Mouse (Mus musculus) heart, embryonic 13.5 days (tissue): Measurements from ENCODE around the gene Gm4881. TPM values are rescaled to one million over a fixed set of nuclear protein-coding genes. Genes with fewer than 3 reads are reported as not detected.

ENCODE experiments used
- ATAC-seq: fragments of 200-750 bp; cut with Nextera tagmentation; 2 replicates; pipeline ENCODE4 v1.8.0; 2017; ENCODE audit warnings: moderate TSS enrichment; ENCODE audit not compliant: insufficient number of reproducible peaks, low FRiP score, low TSS enrichment; ENCODE audit errors: extremely low read depth
- H3K27ac ChIP-seq: fragments of 300-500 bp; sonication (generic); replicated peaks from 2 replicates; pipeline ENCODE4 v1.5.1; 2015; ENCODE audit warnings: moderate library complexity, mild to moderate bottlenecking, inconsistent platforms
- H3K27me3 ChIP-seq: fragments of 300-500 bp; sonication (generic); replicated peaks from 2 replicates; pipeline ENCODE4 v1.6.1; 2015; ENCODE audit warnings: mild to moderate bottlenecking, inconsistent platforms
- H3K36me3 ChIP-seq: fragments of 300-500 bp; sonication (generic); 2 replicates; pipeline ENCODE4 v1.6.1; 2015; ENCODE audit warnings: mild to moderate bottlenecking, inconsistent platforms
- H3K4me1 ChIP-seq: fragments of 300-500 bp; sonication (generic); 2 replicates; pipeline ENCODE4 v1.6.1; 2015; ENCODE audit warnings: inconsistent platforms
- H3K4me2 ChIP-seq: fragments of 300-500 bp; sonication (generic); 2 replicates; pipeline ENCODE4 v1.6.1; 2015; ENCODE audit warnings: inconsistent platforms, mild to moderate bottlenecking, moderate library complexity
- H3K4me3 ChIP-seq: fragments of 300-500 bp; sonication (generic); 2 replicates; pipeline ENCODE4 v1.5.1; 2015; ENCODE audit warnings: moderate library complexity, mild to moderate bottlenecking, inconsistent platforms
- H3K9ac ChIP-seq: fragments of 300-500 bp; sonication (generic); 2 replicates; pipeline ENCODE4 v1.6.1; 2015; ENCODE audit warnings: inconsistent platforms, mild to moderate bottlenecking, moderate library complexity
- H3K9me3 ChIP-seq: fragments of 300-500 bp; sonication (generic); 2 replicates; pipeline ENCODE4 v1.6.1; 2016; ENCODE audit warnings: inconsistent platforms
- WGBS: fragments of 180-500 bp; shearing (Covaris S2); methylation state at CpG from one replicate; pipeline ENCODE4 v1.1.7; 2015; ENCODE audit warnings: mixed read lengths; 5-methylcytosine and 5-hydroxymethylcytosine counted together
- polyA plus RNA-seq: library from polyadenylated mRNA; unstranded; fragments of >200 nt; fragmentation: Nextera tagmentation; extraction: Ambion mirVana; gene quantifications from 2 replicates; pipeline ENCODE4 v1.2.1, GENCODE M21; 2015

The Gm4881 gene
- not detected in 2 replicates for polyA plus RNA-seq

DNA sequence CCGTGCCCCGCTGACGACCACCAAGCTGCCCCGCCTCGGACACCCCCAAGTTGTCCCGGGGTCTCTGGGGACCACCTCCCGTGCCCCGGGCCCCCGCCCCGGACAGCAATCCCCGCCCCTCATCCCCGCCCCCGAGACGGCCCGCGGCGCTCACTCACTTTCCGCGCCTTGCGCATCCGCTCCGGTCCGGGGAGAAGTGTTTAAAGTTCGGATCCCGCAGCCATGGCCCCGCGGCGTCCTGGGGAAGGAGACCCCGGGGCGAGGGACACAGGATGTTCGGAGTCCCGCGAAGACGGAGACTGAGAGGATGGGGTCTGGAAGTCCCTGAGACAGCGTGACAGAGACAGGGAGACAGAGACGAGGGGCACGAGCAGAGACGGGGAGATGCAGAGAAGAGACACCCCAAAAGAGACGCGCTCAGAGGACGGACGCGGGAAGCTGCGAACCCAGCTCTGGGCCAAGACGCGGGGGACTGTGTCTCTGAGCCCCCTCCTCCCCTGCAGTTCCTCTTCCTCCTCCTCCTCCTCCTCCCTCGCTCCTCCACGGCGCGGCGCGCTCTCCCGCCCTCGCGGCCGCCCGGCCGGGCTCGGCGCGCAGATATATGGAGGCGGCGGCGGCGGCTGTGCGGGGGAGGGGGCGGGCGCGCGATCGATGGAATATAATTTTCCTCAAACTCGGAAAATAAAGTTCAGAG is at the start of gene Gm4881:
Gene Gm4881, minus strand, starts transcription at position 238 of the 694 bp plus-strand sequence.
- ATAC-seq: no peak
- Histone ChIP-seq H3K27ac (no peak within 1 kb of the TSS), H3K9ac (peak within 1 kb of the TSS; percentile 58), H3K4me2 (peak within 1 kb of the TSS; percentile 73), H3K27me3 (peaks cover 100% of the 10 kb centered on the region), H3K9me3 (no peaks in the 10 kb centered on the region), H3K4me3 (peak within 1 kb of the TSS; percentile 51), H3K4me1 (peaks cover 10% of the 10 kb centered on the region), H3K36me3 (no peaks in the 10 kb centered on the region)
- under 1% methylated on average over 62 of the region's 72 CpGs for WGBS

GRCm38 (mm10) chr7:24993081-24993480 is 48.8 kb upstream of the Gm4881 start:
- Histone ChIP-seq H3K27me3 (peaks cover 32% of the 10 kb centered on the region), H3K4me2 (no peak overlapping the region), H3K27ac (no peak overlapping the region), H3K36me3 (no peaks in the 10 kb centered on the region), H3K4me3 (no peak overlapping the region), H3K9me3 (no peaks in the 10 kb centered on the region), H3K4me1 (no peaks in the 10 kb centered on the region), H3K9ac (no peak overlapping the region)
- ATAC-seq: no peak
- WGBS: 66% methylated on average over 6 of the region's 6 CpGs

DNA sequence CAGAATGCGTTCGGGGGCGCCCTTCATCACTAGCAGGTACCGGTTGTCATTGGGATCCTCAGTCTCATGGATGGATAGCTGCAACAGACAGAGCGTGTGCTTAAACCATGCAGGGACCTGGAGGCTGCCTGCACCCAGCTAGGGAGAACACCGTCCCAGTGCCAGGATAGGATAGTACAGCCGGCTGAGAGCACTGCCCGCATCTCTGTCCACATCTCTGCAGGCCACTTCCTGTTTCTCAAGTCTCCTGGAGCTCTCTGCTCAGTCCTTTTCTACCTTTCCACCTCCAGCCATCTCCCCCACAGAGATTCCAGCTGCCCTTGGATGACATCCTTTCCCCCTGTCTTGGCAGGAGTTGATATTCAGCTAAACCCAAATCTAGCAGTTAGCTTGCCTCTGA is 46.2 kb upstream of the Gm4881 start:
- ATAC-seq: no peak
- Histone ChIP-seq H3K27ac (no peak overlapping the region), H3K27me3 (peaks cover 32% of the 10 kb centered on the region), H3K9me3 (no peaks in the 10 kb centered on the region), H3K9ac (no peak overlapping the region), H3K36me3 (no peaks in the 10 kb centered on the region), H3K4me1 (no peaks in the 10 kb centered on the region), H3K4me2 (no peak overlapping the region), H3K4me3 (no peak overlapping the region)
- 76% methylated on average over 8 of the region's 8 CpGs for WGBS

- Histone ChIP-seq H3K36me3 (no peaks in the 10 kb centered on the region), H3K9ac (no peak overlapping the region), H3K4me1 (no peaks in the 10 kb centered on the region), H3K4me2 (no peak overlapping the region), H3K27me3 (peaks cover 15% of the 10 kb centered on the region), H3K9me3 (no peaks in the 10 kb centered on the region), H3K27ac (no peak overlapping the region), H3K4me3 (no peak overlapping the region)
- no peak for ATAC-seq
- 69% methylated on average over 14 of the region's 14 CpGs for WGBS
Observed at GRCm38 (mm10) chr7:24987941-24988340, 43.6 kb upstream of the Gm4881 start.

DNA sequence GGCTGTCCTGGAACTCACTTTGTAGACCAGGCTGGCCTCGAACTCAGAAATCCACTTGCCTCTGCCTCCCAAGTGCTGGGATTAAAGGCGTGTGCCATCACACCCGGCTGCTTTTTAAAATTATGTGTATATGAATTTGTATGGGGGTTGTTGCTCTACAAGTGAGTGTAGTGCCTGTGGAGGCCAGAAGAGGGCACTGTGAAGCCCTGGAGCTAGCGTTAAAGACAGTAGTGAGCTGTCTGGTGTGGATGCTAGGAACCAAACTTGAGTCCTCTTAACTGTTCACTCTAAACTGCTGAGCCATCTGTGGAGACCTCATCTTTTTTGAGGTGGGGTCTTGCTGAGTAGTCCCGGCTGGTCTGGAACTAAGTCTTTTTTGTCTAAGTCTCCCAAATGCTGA is 41.5 kb upstream of the Gm4881 start:
- ATAC-seq: no peak
- Histone ChIP-seq H3K9me3 (no peaks in the 10 kb centered on the region), H3K4me2 (no peak overlapping the region)

DNA sequence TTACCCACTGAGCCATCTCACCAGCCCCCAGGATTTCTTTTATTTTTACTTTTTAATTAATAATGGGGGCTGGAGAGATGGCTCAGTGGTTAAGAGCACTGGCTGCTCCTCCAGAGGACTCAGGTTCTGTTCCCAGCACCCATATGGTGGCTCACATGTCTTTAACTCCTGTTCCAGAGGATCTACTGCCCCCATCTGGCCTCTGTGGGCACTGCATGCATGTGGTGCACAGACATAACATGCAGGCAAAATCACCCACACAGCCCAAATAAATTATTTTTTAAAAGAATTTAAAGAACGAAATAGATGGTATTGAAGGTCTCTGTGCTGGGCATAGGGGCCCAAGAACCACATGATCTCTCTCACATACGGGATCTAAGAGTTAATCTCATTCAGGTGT is 40.0 kb upstream of the Gm4881 start:
- Histone ChIP-seq H3K27me3 (0 out of 2 replicates have a peak, but pooled peaks cover 6% of the 10 kb centered on the region), H3K4me2 (no peak overlapping the region), H3K4me1 (no peaks in the 10 kb centered on the region), H3K27ac (no peak overlapping the region), H3K4me3 (no peak overlapping the region), H3K9ac (no peak overlapping the region), H3K36me3 (no peaks in the 10 kb centered on the region), H3K9me3 (no peaks in the 10 kb centered on the region)
- 83% methylated on average over 2 of the region's 2 CpGs for WGBS
- no peak for ATAC-seq

More for the DNA sequence above, 41.5 kb upstream of the Gm4881 start:
- Histone ChIP-seq H3K4me1 (no peaks in the 10 kb centered on the region), H3K27ac (no peak overlapping the region), H3K27me3 (peaks cover 7% of the 10 kb centered on the region; the same call in 1 of the 2 replicates), H3K4me3 (no peak overlapping the region), H3K36me3 (no peaks in the 10 kb centered on the region), H3K9ac (no peak overlapping the region)
- 69% methylated on average over 5 of the region's 5 CpGs for whole genome bisulfite sequencing

GRCm38 (mm10) chr7:24983396-24983795 is 39.1 kb upstream of the Gm4881 start:
- Histone ChIP-seq H3K27ac (no peak overlapping the region), H3K4me1 (no peaks in the 10 kb centered on the region), H3K9me3 (no peaks in the 10 kb centered on the region), H3K27me3 (0 out of 2 replicates have a peak, but pooled peaks cover 13% of the 10 kb centered on the region), H3K4me3 (no peak overlapping the region), H3K4me2 (no peak overlapping the region), H3K9ac (no peak overlapping the region), H3K36me3 (no peaks in the 10 kb centered on the region)
- ATAC-seq: no peak
- 69% methylated on average over 5 of the region's 5 CpGs for WGBS

- WGBS: 78% methylated on average over 7 of the region's 7 CpGs
- H3K9ac ChIP-seq: no peak overlapping the region
- no peak for ATAC-seq
- no peaks in the 10 kb centered on the region for H3K9me3 ChIP-seq
- no peak overlapping the region for H3K4me3 ChIP-seq
- no peaks in the 10 kb centered on the region for H3K4me1 ChIP-seq
- H3K36me3 ChIP-seq: no peaks in the 10 kb centered on the region
- H3K27me3 ChIP-seq: 0 out of 2 replicates have a peak, but pooled peaks cover 13% of the 10 kb centered on the region
- no peak overlapping the region for H3K27ac ChIP-seq
- H3K4me2 ChIP-seq: no peak overlapping the region
Observed at GRCm38 (mm10) chr7:24980439-24980838, 36.1 kb upstream of the Gm4881 start.

DNA sequence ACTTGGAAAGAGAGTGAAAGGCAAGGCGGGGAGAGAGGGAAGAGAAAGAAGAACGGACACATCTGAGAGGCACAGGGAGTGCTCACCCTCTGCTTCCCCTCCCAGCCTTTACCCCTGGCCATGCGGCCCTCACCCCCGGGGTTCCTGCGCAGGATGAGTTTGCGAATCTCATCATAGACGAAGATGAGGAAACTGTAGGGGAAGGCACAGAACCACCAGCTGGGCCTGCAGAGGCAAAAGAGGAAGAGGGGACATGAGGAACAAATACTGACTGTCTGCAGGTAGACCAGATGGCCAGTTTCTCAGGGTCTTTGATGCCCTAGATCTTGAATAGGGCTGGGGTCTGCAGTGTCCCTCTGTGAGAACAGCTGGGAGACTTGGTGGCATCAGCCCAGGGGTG is 34.5 kb upstream of the Gm4881 start:
- Histone ChIP-seq H3K9me3 (no peaks in the 10 kb centered on the region), H3K27me3 (0 out of 2 replicates have a peak, but pooled peaks cover 13% of the 10 kb centered on the region), H3K4me2 (no peak overlapping the region), H3K36me3 (no peaks in the 10 kb centered on the region), H3K27ac (no peak overlapping the region), H3K9ac (no peak overlapping the region), H3K4me3 (no peak overlapping the region), H3K4me1 (no peaks in the 10 kb centered on the region)
- WGBS: 77% methylated on average over 7 of the region's 7 CpGs
- no peak for ATAC-seq

GRCm38 (mm10) chr7:24974893-24975595 is 30.8 kb upstream of the Gm4881 start:
- peaks cover 5% of the 10 kb centered on the region for H3K36me3 ChIP-seq
- H3K9ac ChIP-seq: no peak overlapping the region
- no peak overlapping the region for H3K4me2 ChIP-seq
- peaks cover 10% of the 10 kb centered on the region for H3K4me1 ChIP-seq
- H3K9me3 ChIP-seq: no peaks in the 10 kb centered on the region
- no peak overlapping the region for H3K27ac ChIP-seq
- H3K4me3 ChIP-seq: no peak overlapping the region
- WGBS: 25% methylated on average over 9 of the region's 9 CpGs
- ATAC-seq: no peak
- H3K27me3 ChIP-seq: 0 out of 2 replicates have a peak, but pooled peaks cover 10% of the 10 kb centered on the region

DNA sequence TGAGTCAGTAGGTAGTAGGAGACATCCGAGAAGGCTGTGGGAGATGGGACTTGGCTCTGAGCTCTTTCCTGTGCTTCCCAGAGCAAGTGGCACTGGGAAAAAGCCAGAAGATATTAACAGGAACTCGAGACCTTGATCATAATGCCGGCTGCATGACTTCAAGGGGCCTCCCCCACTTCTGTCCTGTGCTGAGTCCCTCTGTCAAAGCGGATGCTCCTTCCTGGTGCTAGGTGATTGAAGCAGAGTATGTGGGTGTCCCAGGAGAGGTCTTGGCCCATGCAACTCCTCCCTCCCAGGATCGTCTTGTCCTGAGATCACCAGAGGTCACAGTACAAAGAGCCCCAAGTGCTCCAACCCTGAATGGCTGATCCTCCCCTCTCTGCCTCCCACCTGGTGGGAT is 29.6 kb upstream of the Gm4881 start:
- no peak overlapping the region for H3K27ac ChIP-seq
- no peak overlapping the region for H3K4me3 ChIP-seq
- peaks cover 10% of the 10 kb centered on the region for H3K4me1 ChIP-seq
- H3K27me3 ChIP-seq: 0 out of 2 replicates have a peak, but pooled peaks cover 4% of the 10 kb centered on the region
- H3K9ac ChIP-seq: no peak overlapping the region
- no peak for ATAC-seq
- peaks cover 14% of the 10 kb centered on the region for H3K36me3 ChIP-seq
- no peaks in the 10 kb centered on the region for H3K9me3 ChIP-seq
- WGBS: 56% methylated on average over 5 of the region's 5 CpGs
- H3K4me2 ChIP-seq: no peak overlapping the region
